Mouse (Mus musculus) heart, adult 18-20 months (tissue): Measurements from ENCODE around the gene Rgs3. TPM values are rescaled to one million over a fixed set of nuclear protein-coding genes. Genes with fewer than 3 reads are reported as not detected.

Source experiments
- DNase-seq, 2 experiments: peaks; one replicate each; pipeline ENCODE4 v3.0.0; 2021 to 2022; ENCODE audit warnings: mixed read lengths in 1 of 2
- total RNA-seq, 2 experiments: library from RNA; stranded (reverse); gene quantifications; 2 replicates each; pipeline ENCODE4 v1.2.3; 2021

Gene Rgs3
- total RNA-seq, 2 experiments from 2014 or later = 21.5 to 25.9 TPM

DNA sequence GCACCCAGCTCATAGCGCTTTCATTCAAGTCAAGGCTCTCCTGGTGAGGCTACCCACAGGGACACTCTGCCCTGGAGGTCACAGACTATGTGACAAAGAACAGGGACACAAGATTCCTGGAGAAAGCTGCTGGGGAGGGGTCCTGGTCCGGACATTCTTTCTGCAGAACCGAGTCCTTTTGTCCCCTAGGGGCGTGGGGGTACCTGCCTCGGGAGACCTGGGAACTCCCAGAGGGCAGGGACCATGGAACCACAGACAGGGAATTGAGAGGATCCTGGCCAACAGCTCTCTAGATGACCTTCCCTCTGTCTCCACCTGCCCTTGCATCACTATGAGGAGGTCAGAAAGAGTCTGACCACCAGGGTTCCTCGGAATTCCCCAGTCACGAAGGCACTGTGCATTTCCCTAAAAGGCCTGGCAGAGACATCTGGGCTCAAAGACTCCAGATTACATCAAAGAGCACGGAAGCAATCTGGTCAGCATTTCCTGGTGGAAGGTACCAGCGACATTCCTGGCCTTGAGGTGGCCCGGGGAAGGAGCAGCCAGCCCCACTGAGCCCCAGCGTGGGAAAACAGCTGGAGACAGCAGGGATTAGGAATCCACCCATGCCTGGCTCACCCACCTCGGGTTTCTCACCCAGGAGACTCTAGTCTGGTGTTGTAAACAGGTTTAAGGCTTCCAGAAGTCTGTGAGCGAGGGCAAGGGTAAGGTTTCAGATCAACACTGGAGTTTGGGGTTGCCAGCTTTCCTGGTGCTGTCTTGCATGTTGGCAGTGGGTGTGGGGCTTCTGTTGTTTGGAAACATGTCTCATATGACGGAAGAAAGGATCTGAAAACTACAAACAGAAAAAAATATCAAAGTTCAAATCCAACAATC, 183.5 kb downstream of the Rgs3 start:
- no peak for DNase-seq

- DNase-seq = no peak
Observed at GRCm38 (mm10) chr4:62744534-62744956, 184.9 kb downstream of the Rgs3 start.

GRCm38 (mm10) chr4:62744985-62745638, 185.5 kb downstream of the Rgs3 start:
- no peak for DNase-seq

Other genes with a start within 250 kb of the Rgs3 start
- 10 to 100 TPM; 16.4 to 17.7 TPM for gene Fkbp15, start 199.3 kb upstream of the Rgs3 start, total RNA-seq
- 10 to 100 TPM; 17.3 to 18.7 TPM for gene Slc31a1, start 199.1 kb upstream of the Rgs3 start, total RNA-seq
- 10 to 100 TPM; 46.9 to 49.1 TPM for gene Cdc26, start 151.2 kb upstream of the Rgs3 start, total RNA-seq
- gene Prpf4, start 151.1 kb upstream of the Rgs3 start, total RNA-seq = 10 to 100 TPM; 10.4 to 10.9 TPM
- gene Rnf183, start 124.6 kb upstream of the Rgs3 start, total RNA-seq = not detected
- gene Wdr31, start 89.0 kb upstream of the Rgs3 start, total RNA-seq = under 1 TPM; 0.30 to 0.59 TPM
- under 1 TPM in 1 of 2 experiments, not detected in 1; 0.23 TPM for gene Bspry, start 79.8 kb upstream of the Rgs3 start, total RNA-seq
- 1 to 10 TPM; 3.4 to 4.0 TPM for gene Hdhd3, start 56.4 kb upstream of the Rgs3 start, total RNA-seq
- gene Alad, start 39.9 kb upstream of the Rgs3 start, total RNA-seq = 10 to 100 TPM; 75.4 to 87.1 TPM
- 10 to 100 TPM; 17.7 to 19.5 TPM for gene Pole3, start 34.8 kb upstream of the Rgs3 start, total RNA-seq
- not detected for gene 4933430I17Rik, start 34.5 kb upstream of the Rgs3 start, total RNA-seq